Mouse (Mus musculus): ENCODE measurements at regions not wholly inside any gene's neighbourhood (a gene's known extent, or its start where the extent isn't known, plus 50 kb on each side); places are given as distances from the start of the nearest gene placed in this dataset.

- DNase-seq (ENCODE audit: low spot score in 2 of 2): no peak
Observed at GRCm38 (mm10) chr2:139362245-139362847, 131.4 kb upstream of the Sptlc3 start.

- no peak for DNase-seq (ENCODE audit: low spot score in 2 of 2)
Observed at GRCm38 (mm10) chr2:139370070-139370469, 123.6 kb upstream of the Sptlc3 start.

- no peak for DNase-seq (ENCODE audit: low spot score in 2 of 2)
Observed at GRCm38 (mm10) chr2:139380285-139380684, 113.4 kb upstream of the Sptlc3 start.

DNA sequence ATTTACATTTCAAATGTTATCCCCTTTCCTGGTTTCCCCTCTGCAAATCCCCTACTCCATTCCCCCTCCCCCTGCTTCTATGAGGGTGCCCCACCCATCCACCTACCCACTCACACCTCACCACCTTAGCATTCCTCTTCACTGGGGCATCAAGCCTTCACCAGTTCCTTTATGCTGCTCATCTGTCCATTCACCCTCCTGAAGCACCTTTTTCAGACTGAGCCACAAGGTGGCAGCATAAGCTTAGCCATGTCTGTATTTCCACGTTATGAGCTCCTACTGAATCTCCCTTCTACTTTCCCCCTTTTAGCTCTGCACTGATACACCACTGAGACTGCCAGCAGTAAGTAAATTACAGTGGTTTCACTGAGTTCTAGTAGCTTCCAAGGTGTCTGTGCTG is 112.1 kb upstream of the Sptlc3 start:
- peak in 1 of 2 experiments; percentile 16 for DNase-seq (ENCODE audit: low spot score in 2 of 2)

GRCm38 (mm10) chr2:139413559-139413958 is 80.2 kb upstream of the Sptlc3 start:
- no peak for DNase-seq (ENCODE audit: low spot score in 2 of 2)

GRCm38 (mm10) chr2:139417506-139417905 is 76.2 kb upstream of the Sptlc3 start:
- DNase-seq (ENCODE audit: low spot score in 2 of 2): no peak

DNA sequence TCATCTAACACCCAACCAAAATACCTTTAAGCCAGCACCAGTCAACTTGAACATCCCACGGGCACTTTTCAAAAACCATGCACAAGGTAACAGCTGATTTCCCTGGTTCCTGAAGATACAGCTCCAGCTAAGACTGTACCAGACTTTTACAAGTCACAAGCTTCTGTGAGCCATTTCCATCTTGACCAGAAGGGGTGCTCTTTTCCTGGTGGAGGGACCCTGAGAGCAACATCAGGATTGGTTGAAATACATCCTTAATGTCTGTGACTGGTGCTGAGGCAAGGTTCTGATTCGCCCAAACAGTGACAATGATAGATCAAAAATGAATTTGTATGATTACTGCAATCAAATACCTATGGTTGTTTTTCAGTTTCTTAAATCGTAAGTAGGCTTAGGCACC is 71.0 kb upstream of the Sptlc3 start:
- no peak for DNase-seq (ENCODE audit: low spot score in 2 of 2)

DNA sequence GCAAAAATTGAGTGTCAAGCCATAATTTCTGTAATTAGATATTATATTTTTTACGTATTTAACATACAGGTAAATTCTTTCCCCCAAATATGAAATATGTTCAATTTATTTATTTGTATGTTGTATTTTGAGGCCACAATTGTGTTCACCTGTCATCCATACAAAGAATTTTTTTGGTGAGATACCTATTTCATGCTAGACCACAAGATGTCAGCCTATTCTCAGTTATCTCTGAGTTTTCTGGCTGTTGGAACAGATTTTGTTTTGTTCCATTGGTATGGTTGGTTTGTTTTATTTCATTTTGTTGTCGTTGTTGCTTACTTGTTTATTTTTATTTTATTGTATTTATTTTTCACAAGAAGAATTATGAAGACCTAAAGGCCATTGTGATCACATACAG is 70.3 kb upstream of the Sptlc3 start:
- DNase-seq (ENCODE audit: low spot score in 2 of 2): no peak

Data from spleen, postnatal 4 days (tissue).